Mouse (Mus musculus): ENCODE data around the gene Cdk6.
"Not testable (repeated sequence)": the region's sequence is repeated elsewhere in the genome, so short reads cannot be mapped to it uniquely, and the experiment has no call there.

DNA sequence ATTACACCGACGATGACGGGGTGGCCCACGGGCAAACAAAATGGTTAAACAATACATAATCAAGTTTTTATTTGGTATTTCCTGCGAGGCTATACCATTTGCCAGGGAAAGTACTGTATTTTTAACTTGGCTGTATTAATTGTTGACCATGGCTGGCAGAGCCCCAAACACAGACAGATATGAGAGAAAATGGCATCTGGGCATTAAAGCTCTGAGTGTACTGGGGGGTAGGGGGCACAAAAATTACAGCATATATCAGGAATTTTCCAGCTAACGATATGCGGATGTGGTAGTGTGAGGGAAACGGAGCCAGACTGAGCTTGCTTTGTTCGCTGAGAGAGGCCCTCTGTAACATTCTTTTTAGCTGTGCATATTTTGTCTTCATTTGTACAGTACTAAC lies 109.9 kb downstream of the Cdk6 start:
- TF ChIP-seq POLR2A (IDR thresholded peaks at IDR 0.05; ENCODE audit: borderline replicate concordance, low read depth, low read length); CTCF (IDR thresholded peaks at IDR 0.05; ENCODE audit: low read depth, low read length): not testable (repeated sequence)
